In the genomic region with DNA sequence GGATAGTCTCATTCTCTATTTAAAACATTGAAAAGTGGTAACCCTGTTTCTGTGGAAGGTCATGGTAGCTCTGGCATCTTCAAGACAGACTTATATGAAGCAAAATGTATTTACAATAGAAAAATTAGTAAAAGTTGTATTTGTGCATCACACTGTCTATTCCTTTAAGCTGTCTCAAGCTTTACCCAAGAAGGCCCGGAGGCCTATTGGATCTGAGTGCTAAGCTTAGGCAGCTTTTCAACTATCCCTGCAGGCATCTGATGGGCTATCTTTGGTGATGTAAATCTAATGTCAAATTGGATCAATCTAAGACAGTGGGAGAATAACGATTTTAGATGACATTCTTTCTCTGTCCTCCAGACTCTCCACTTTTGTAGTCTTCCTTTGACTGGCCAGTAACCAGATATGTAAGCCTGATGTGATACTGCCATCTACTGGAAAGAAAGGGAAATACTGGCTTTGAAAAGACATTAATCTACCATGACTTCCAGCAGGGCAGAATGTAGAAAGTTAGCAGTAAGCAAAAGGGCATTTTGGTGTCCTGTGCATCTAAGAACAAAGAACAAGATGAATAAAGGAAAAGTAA, we compare ENCODE assay signal across 9 mouse cellular contexts. TPM values are rescaled to one million over a fixed set of nuclear protein-coding genes. Genes with fewer than 3 reads are reported as not detected.
DNase-seq lines count a peak whose midpoint lies in the region; ATAC-seq and TF ChIP-seq lines count a peak whose summit lies in the region.
"Had no signal": no experiment of that assay in that cellular context is flagged by ENCODE, and none has a peak within 500 bp of the region (broad histone marks: within the 10 kb centered on the region; RNA-seq: fewer than 3 reads in every experiment).

No protein-coding gene starts in this region.

- DNase-seq in gastrocnemius, adult 2 months: no peak
- no peak for DNase-seq in gastrocnemius, postnatal 36 days
- DNase-seq in 3T3-L1 (ENCODE audit: low read depth, low spot score) (peak; percentile 89), R1 (ENCODE audit: low read depth, low spot score) (peak; percentile 66)
- DNase-seq in lung, adult 2 months: no peak
- peak; percentile 56 for DNase-seq in skeletal muscle tissue, adult 2 months (ENCODE audit: low read depth, low spot score)
- no peak for DNase-seq in urinary bladder, postnatal 14 days (ENCODE audit: low spot score)

- 44% methylated on average over 2 of the region's 2 CpGs for WGBS in forebrain, embryonic 15.5 days
- whole genome bisulfite sequencing in lung, adult 2 months: 48% methylated on average over 2 of the region's 2 CpGs

- H3K9me3 ChIP-seq in forebrain, embryonic 15.5 days: no peaks in the 10 kb centered on the region
- H3K9me3 ChIP-seq: embryonic facial prominence, embryonic 13.5 days had no signal

- no peak for TF ChIP-seq POLR2A in lung, adult 2 months (IDR thresholded peaks at IDR 0.05; ENCODE audit: borderline replicate concordance, extremely low read depth, low read depth, low read length)

- no peaks in the 10 kb centered on the region for H3K4me1 ChIP-seq in forebrain, embryonic 15.5 days
- no peaks in the 10 kb centered on the region for H3K4me1 ChIP-seq in lung, adult 2 months (ENCODE audit: control insufficient read depth, insufficient read depth, low read length)
- H3K4me1 ChIP-seq: embryonic facial prominence, embryonic 13.5 days had no signal

- H3K36me3 ChIP-seq in forebrain, embryonic 15.5 days: no peaks in the 10 kb centered on the region
- H3K36me3 ChIP-seq: embryonic facial prominence, embryonic 13.5 days had no signal

- H3K9ac ChIP-seq in forebrain, embryonic 15.5 days (replicated peaks): no peak overlapping the region
- H3K9ac ChIP-seq: embryonic facial prominence, embryonic 13.5 days had no signal

- H3K27me3 ChIP-seq in forebrain, embryonic 15.5 days: no peaks in the 10 kb centered on the region; the same call in 1 of the 2 replicates
- H3K27me3 ChIP-seq: embryonic facial prominence, embryonic 13.5 days had no signal

- intact Hi-C loops in gastrocnemius, adult 2 months (cut with DNase I): loop anchor here (2.0 to 10.0 kb wide), 5 partner anchors 19 to 1176 kb away; a partner anchor contains a TSS
- intact Hi-C loops in gastrocnemius, postnatal 36 days (cut with DNase I): loop anchor here (10.0 kb wide), 2 partner anchors 189 to 1179 kb away; no protein-coding TSS in a partner anchor

- H3K4me2 ChIP-seq in forebrain, embryonic 15.5 days (replicated peaks): no peak overlapping the region
- H3K4me2 ChIP-seq: embryonic facial prominence, embryonic 13.5 days had no signal

- peak; percentile 94 for TF ChIP-seq CTCF in gastrocnemius, adult 2 months (IDR thresholded peaks at IDR 0.05)
- TF ChIP-seq CTCF in lung, adult 2 months (IDR thresholded peaks at IDR 0.05; ENCODE audit: insufficient read depth, low read length): peak; percentile 29; the same call in 1 of the 2 replicates

- no peak overlapping the region for H3K27ac ChIP-seq in gastrocnemius, adult 2 months
- H3K27ac ChIP-seq in forebrain, embryonic 15.5 days (replicated peaks): no peak overlapping the region
- H3K27ac ChIP-seq: embryonic facial prominence, embryonic 13.5 days had no signal

- peak; percentile 73 for ATAC-seq in forebrain, embryonic 15.5 days (replicated peaks)

- H3K4me3 ChIP-seq in gastrocnemius, adult 2 months: no peak overlapping the region
- H3K4me3 ChIP-seq in forebrain, embryonic 15.5 days: no peak overlapping the region
- H3K4me3 ChIP-seq in lung, adult 2 months (replicated peaks; ENCODE audit: extremely low read depth, low read depth, low read length): no peak overlapping the region
- H3K4me3 ChIP-seq: embryonic facial prominence, embryonic 13.5 days had no signal

RNA-seq across cellular contexts. Expression of a gene that starts 14.3 kb away (rescaled TPM):
- total RNA-seq in gastrocnemius, adult 2 months (2021): not detected
- total RNA-seq in gastrocnemius, postnatal 36 days (2021): not detected
- not detected in 2 replicates for polyA plus RNA-seq in forebrain, embryonic 15.5 days (2015; fragmentation: Nextera tagmentation; extraction: Ambion mirVana)
- polyA plus RNA-seq in lung, adult 2 months (2012; rRNA removed): not detected in 2 replicates
- polyA plus RNA-seq: embryonic facial prominence, embryonic 13.5 days had no signal

RNA-seq across cellular contexts. Expression of a gene that starts 21.2 kb away (rescaled TPM):
- total RNA-seq in gastrocnemius, adult 2 months (2021): not detected
- total RNA-seq in gastrocnemius, postnatal 36 days (2021): not detected
- not detected in 2 replicates for polyA plus RNA-seq in forebrain, embryonic 15.5 days (2015; fragmentation: Nextera tagmentation; extraction: Ambion mirVana)
- polyA plus RNA-seq in lung, adult 2 months (2012; rRNA removed): not detected in 2 replicates
- polyA plus RNA-seq: embryonic facial prominence, embryonic 13.5 days had no signal

RNA-seq across cellular contexts. Expression of a gene that starts 27.9 kb away (rescaled TPM):
- total RNA-seq in gastrocnemius, adult 2 months (2021): not detected
- total RNA-seq in gastrocnemius, postnatal 36 days (2021): not detected
- polyA plus RNA-seq in forebrain, embryonic 15.5 days (2015; fragmentation: Nextera tagmentation; extraction: Ambion mirVana): not detected in 2 replicates
- polyA plus RNA-seq in lung, adult 2 months (2012; rRNA removed): not detected in 2 replicates
- polyA plus RNA-seq: embryonic facial prominence, embryonic 13.5 days had no signal

RNA-seq across cellular contexts. Expression of a gene that starts 48.4 kb away (rescaled TPM):
- total RNA-seq in gastrocnemius, adult 2 months (2021): not detected
- not detected for total RNA-seq in gastrocnemius, postnatal 36 days (2021)
- not detected in 2 replicates for polyA plus RNA-seq in forebrain, embryonic 15.5 days (2015; fragmentation: Nextera tagmentation; extraction: Ambion mirVana)
- not detected in 2 replicates for polyA plus RNA-seq in lung, adult 2 months (2012; rRNA removed)
- polyA plus RNA-seq: embryonic facial prominence, embryonic 13.5 days had no signal

RNA-seq across cellular contexts. Expression of a gene that starts 59.4 kb away (rescaled TPM):
- total RNA-seq in gastrocnemius, adult 2 months (2021): not detected
- not detected for total RNA-seq in gastrocnemius, postnatal 36 days (2021)
- polyA plus RNA-seq in forebrain, embryonic 15.5 days (2015; fragmentation: Nextera tagmentation; extraction: Ambion mirVana): not detected in 2 replicates
- not detected in 2 replicates for polyA plus RNA-seq in lung, adult 2 months (2012; rRNA removed)
- polyA plus RNA-seq: embryonic facial prominence, embryonic 13.5 days had no signal

Comparison
In these comparisons a context has a peak if more than half of its experiments do, and no peak if none do; other contexts are left out.
1. DNase-seq: peak in 3T3-L1 (single experiment), R1 (single experiment) and skeletal muscle tissue, adult 2 months (single experiment); none in gastrocnemius, adult 2 months (single experiment), gastrocnemius, postnatal 36 days (0 of 2), lung, adult 2 months (single experiment) and urinary bladder, postnatal 14 days (single experiment).